Mouse (Mus musculus) left cerebral cortex, adult 2 months (tissue): ENCODE data around the gene Chst4. TPM values are rescaled to one million over a fixed set of nuclear protein-coding genes. Genes with fewer than 3 reads are reported as not detected.

Experiments
- DNase-seq, 2 experiments: peaks; one replicate each; pipeline ENCODE4 v3.0.0; 2021 to 2022; ENCODE audit warnings: low spot score in 2 of 2, mixed read lengths in 1 of 2; ENCODE audit errors: extremely low spot score in 1 of 2
- H3K27ac ChIP-seq: fragments of 200-600 bp; 2 replicates; pipeline ENCODE4 v1.8.1; 2022
- H3K4me3 ChIP-seq: fragments of 200-600 bp; 2 replicates; pipeline ENCODE4 v1.8.1; 2022
- CTCF ChIP-seq: fragments of 200-600 bp; IDR thresholded peaks from 2 replicates; pipeline ENCODE4 v1.8.1; 2022; ENCODE audit warnings: antibody characterized with exemption, mild to moderate bottlenecking, moderate library complexity
- intact Hi-C: fragments of 180-260 bp; cut with DNase I; formaldehyde crosslinking; loops from one replicate; pipeline ENCODE4 v1.15.1; 2025
- long read RNA-seq, 2 experiments: library from polyadenylated mRNA; stranded (forward); transcript quantifications; one replicate each; pipeline ENCODE4 v2.0.0; 2021; ENCODE audit warnings: borderline mapping rate in 2 of 2
- total RNA-seq, 2 experiments: library from RNA; stranded (reverse); gene quantifications; 2 replicates each; pipeline ENCODE4 v1.2.3; 2021

The Chst4 gene
- total RNA-seq, result under 1 TPM in 1 of 2 experiments, not detected in 1; 0.40 TPM
- long read RNA-seq, experiment 1, result 0 reads
- long read RNA-seq, experiment 2, partial matches to known transcripts, result 0 of 1 reads
- long read RNA-seq, experiment 2, other reads (novel, unspliced or antisense), result 1 of 1 reads

GRCm38 (mm10) chr8:110039659-110040058 is at the start of gene Chst4:
TSS of gene Chst4 (minus strand) at chr8:110039740.
- no peak within 1 kb of the TSS for H3K4me3 ChIP-seq
- no peak for DNase-seq
- intact Hi-C loops, result no loop called here
- no peak for TF ChIP-seq CTCF
- no peak within 1 kb of the TSS for H3K27ac ChIP-seq

- no peak overlapping the region for H3K27ac ChIP-seq
- intact Hi-C loops, result loop anchor here (5.0 kb wide), 1 partner anchor 135 kb away; the partner anchor contains the start of gene Cmtr2
- TF ChIP-seq CTCF, result no peak
- H3K4me3 ChIP-seq, result no peak overlapping the region
- no peak for DNase-seq
Observed at GRCm38 (mm10) chr8:110082416-110083105, 43.0 kb upstream of the Chst4 start.

GRCm38 (mm10) chr8:110079282-110080221 is 40.0 kb upstream of the Chst4 start, which contains the start of gene Zfp612:
TSS of gene Zfp612 (plus strand) at chr8:110079746.
- peak within 1 kb of the TSS; percentile 61 for H3K4me3 ChIP-seq
- no peak for TF ChIP-seq CTCF
- H3K27ac ChIP-seq, result peak within 1 kb of the TSS; percentile 83
- intact Hi-C loops, result loop anchor here (5.0 kb wide), 1 partner anchor 138 kb away; the partner anchor contains the start of gene Cmtr2
- DNase-seq, result peak; percentile 78 to 81

- TF ChIP-seq CTCF, result no peak
- H3K27ac ChIP-seq, result no peak overlapping the region
- intact Hi-C loops, result no loop called here
- no peak overlapping the region for H3K4me3 ChIP-seq
- no peak for DNase-seq
Observed at GRCm38 (mm10) chr8:110074496-110074895, 35.0 kb upstream of the Chst4 start.

GRCm38 (mm10) chr8:110071600-110071999 is 32.1 kb upstream of the Chst4 start:
- peak; percentile 54 to 58 for DNase-seq
- no peak overlapping the region for H3K27ac ChIP-seq
- H3K4me3 ChIP-seq, result no peak overlapping the region
- intact Hi-C loops, result loop anchor here (1.0 to 2.0 kb wide), 3 partner anchors 61 to 124 kb away; no protein-coding TSS in a partner anchor
- peak; percentile 94 for TF ChIP-seq CTCF

- no peak for TF ChIP-seq CTCF
- H3K27ac ChIP-seq, result no peak overlapping the region
- no peak overlapping the region for H3K4me3 ChIP-seq
- intact Hi-C loops, result loop anchor here (2.0 kb wide), 1 partner anchor 59 kb away; no protein-coding TSS in a partner anchor
- DNase-seq, result no peak
Observed at GRCm38 (mm10) chr8:110069706-110070105, 30.2 kb upstream of the Chst4 start.

GRCm38 (mm10) chr8:110065676-110066075 is 26.1 kb upstream of the Chst4 start:
- intact Hi-C loops, result no loop called here
- TF ChIP-seq CTCF, result no peak
- no peak for DNase-seq
- no peak overlapping the region for H3K27ac ChIP-seq
- no peak overlapping the region for H3K4me3 ChIP-seq

- DNase-seq, result no peak
- no peak overlapping the region for H3K4me3 ChIP-seq
- TF ChIP-seq CTCF, result no peak
- intact Hi-C loops, result no loop called here
- no peak overlapping the region for H3K27ac ChIP-seq
Observed at GRCm38 (mm10) chr8:110064606-110065365, 25.2 kb upstream of the Chst4 start.

- no peak overlapping the region for H3K27ac ChIP-seq
- DNase-seq, result no peak
- TF ChIP-seq CTCF, result no peak
- H3K4me3 ChIP-seq, result no peak overlapping the region
- intact Hi-C loops, result no loop called here
Observed at GRCm38 (mm10) chr8:110064161-110064560, 24.6 kb upstream of the Chst4 start.

- Histone ChIP-seq H3K4me3 (no peak overlapping the region), H3K27ac (no peak overlapping the region)
- intact Hi-C loops, result loop anchor here (5.0 kb wide), 1 partner anchor 66 kb away; the partner anchor contains the start of gene Tat
- no peak for DNase-seq
- TF ChIP-seq CTCF, result no peak
Observed at GRCm38 (mm10) chr8:110058207-110058606, 18.7 kb upstream of the Chst4 start.

GRCm38 (mm10) chr8:110051208-110051607 is 11.7 kb upstream of the Chst4 start:
- TF ChIP-seq CTCF, result no peak
- H3K27ac ChIP-seq, result no peak overlapping the region
- intact Hi-C loops, result no loop called here
- no peak overlapping the region for H3K4me3 ChIP-seq
- DNase-seq, result no peak
